In the genomic region with DNA sequence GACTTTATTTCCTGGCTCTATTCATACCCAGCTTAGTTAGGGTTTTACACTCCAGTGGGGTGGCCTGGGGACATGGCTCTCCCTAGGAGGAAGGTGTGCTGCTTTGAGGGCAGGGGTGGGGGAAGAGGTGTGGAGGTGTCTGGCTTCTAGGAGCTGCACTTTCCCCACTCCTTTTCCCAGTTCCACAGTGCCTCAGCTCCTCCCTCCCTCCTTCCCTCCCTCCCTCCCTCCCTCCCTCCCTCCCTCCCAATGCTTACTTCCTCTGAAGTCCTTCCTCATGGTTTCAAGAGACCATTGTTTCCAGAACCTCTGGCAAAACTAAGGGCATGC, we compare ENCODE assay signal across 13 mouse cellular contexts. TPM values are rescaled to one million over a fixed set of nuclear protein-coding genes. Genes with fewer than 3 reads are reported as not detected.
DNase-seq lines count a peak whose midpoint lies in the region; ATAC-seq lines count a peak whose summit lies in the region.
"Had no signal": no experiment of that assay in that cellular context is flagged by ENCODE, and none has a peak within 500 bp of the region (broad histone marks: within the 10 kb centered on the region; RNA-seq: fewer than 3 reads in every experiment).

No protein-coding gene starts in this region.

- no peaks in the 10 kb centered on the region for H3K9me3 ChIP-seq in hindbrain, embryonic 15.5 days
- H3K9me3 ChIP-seq in hindbrain, embryonic 14.5 days (ENCODE audit: control insufficient read depth, low read length): no peaks in the 10 kb centered on the region
- H3K9me3 ChIP-seq in intestine, embryonic 15.5 days: no peaks in the 10 kb centered on the region
- H3K9me3 ChIP-seq in limb, embryonic 10.5 days (replicated peaks): no peaks in the 10 kb centered on the region
- no peaks in the 10 kb centered on the region for H3K9me3 ChIP-seq in forebrain, embryonic 11.5 days (ENCODE audit: control insufficient read depth, low read length)
- H3K9me3 ChIP-seq: embryonic facial prominence, embryonic 13.5 days; liver, embryonic 15.5 days had no signal

- DNase-seq in hindbrain, embryonic 14.5 days (ENCODE audit: low spot score): no peak
- DNase-seq in ES-CJ7 (ENCODE audit: low read depth, low spot score): peak; percentile 38
- DNase-seq in limb, embryonic 10.5 days (ENCODE audit: low spot score): no peak
- DNase-seq in embryo, embryonic 9.5 days (ENCODE audit: extremely low spot score): no peak
- DNase-seq in forebrain, embryonic 11.5 days (ENCODE audit: low spot score): no peak
- no peak for DNase-seq in frontal cortex, postnatal 14 days (ENCODE audit: low spot score in 2 of 2)
- DNase-seq: cerebellum, adult 11-12 months; right cerebral cortex, postnatal 4 days had no signal

- H3K36me3 ChIP-seq in hindbrain, embryonic 15.5 days: peaks cover 22% of the 10 kb centered on the region
- H3K36me3 ChIP-seq in hindbrain, embryonic 14.5 days (replicated peaks; ENCODE audit: control insufficient read depth, insufficient read depth): peaks cover 56% of the 10 kb centered on the region
- peaks cover 17% of the 10 kb centered on the region for H3K36me3 ChIP-seq in intestine, embryonic 15.5 days
- H3K36me3 ChIP-seq in limb, embryonic 10.5 days: peaks cover 80% of the 10 kb centered on the region
- peaks cover 2% of the 10 kb centered on the region; the same call in 1 of the 2 replicates for H3K36me3 ChIP-seq in forebrain, embryonic 11.5 days (ENCODE audit: control insufficient read depth, insufficient read depth, low read length)

- no peak overlapping the region for H3K4me2 ChIP-seq in hindbrain, embryonic 15.5 days
- H3K4me2 ChIP-seq in hindbrain, embryonic 14.5 days (replicated peaks): no peak overlapping the region
- H3K4me2 ChIP-seq in intestine, embryonic 15.5 days (replicated peaks): no peak overlapping the region
- no peak overlapping the region for H3K4me2 ChIP-seq in forebrain, embryonic 11.5 days (ENCODE audit: low read depth, low read length, severe bottlenecking)
- H3K4me2 ChIP-seq: embryonic facial prominence, embryonic 13.5 days; heart, embryonic 11.5 days; liver, embryonic 15.5 days had no signal

- peaks cover 8% of the 10 kb centered on the region; the same call in 1 of the 2 replicates for H3K4me1 ChIP-seq in hindbrain, embryonic 15.5 days (replicated peaks)
- H3K4me1 ChIP-seq in hindbrain, embryonic 14.5 days (replicated peaks; ENCODE audit: control insufficient read depth, insufficient read depth, low read length): 0 out of 2 replicates have a peak, but pooled peaks cover 4% of the 10 kb centered on the region
- peaks cover 7% of the 10 kb centered on the region; the same call in 1 of the 2 replicates for H3K4me1 ChIP-seq in intestine, embryonic 15.5 days (replicated peaks)
- H3K4me1 ChIP-seq in limb, embryonic 10.5 days: peaks cover 20% of the 10 kb centered on the region
- H3K4me1 ChIP-seq in forebrain, embryonic 11.5 days (replicated peaks; ENCODE audit: control insufficient read depth, insufficient read depth, low read length): no peaks in the 10 kb centered on the region

- peak; percentile 33; the same call in 1 of the 2 replicates for ATAC-seq in hindbrain, embryonic 15.5 days (ENCODE audit: low FRiP score, low read depth)
- no peak for ATAC-seq in hindbrain, embryonic 14.5 days (ENCODE audit: low FRiP score)
- peak; percentile 86 for ATAC-seq in intestine, embryonic 15.5 days
- ATAC-seq in forebrain, embryonic 11.5 days (replicated peaks; ENCODE audit: low FRiP score): no peak

- H3K27me3 ChIP-seq in hindbrain, embryonic 15.5 days: no peaks in the 10 kb centered on the region
- no peaks in the 10 kb centered on the region for H3K27me3 ChIP-seq in hindbrain, embryonic 14.5 days (ENCODE audit: control insufficient read depth, insufficient read depth, low read length)
- H3K27me3 ChIP-seq in intestine, embryonic 15.5 days (replicated peaks): no peaks in the 10 kb centered on the region
- no peaks in the 10 kb centered on the region for H3K27me3 ChIP-seq in limb, embryonic 10.5 days (ENCODE audit: low read depth, poor library complexity, severe bottlenecking)
- H3K27me3 ChIP-seq in forebrain, embryonic 11.5 days (ENCODE audit: control insufficient read depth, insufficient read depth, low read length): no peaks in the 10 kb centered on the region
- H3K27me3 ChIP-seq: embryonic facial prominence, embryonic 13.5 days; liver, embryonic 15.5 days had no signal

- no peak overlapping the region for H3K9ac ChIP-seq in hindbrain, embryonic 15.5 days
- no peak overlapping the region for H3K9ac ChIP-seq in hindbrain, embryonic 14.5 days
- no peak overlapping the region for H3K9ac ChIP-seq in intestine, embryonic 15.5 days
- H3K9ac ChIP-seq in forebrain, embryonic 11.5 days (ENCODE audit: low read length): no peak overlapping the region
- H3K9ac ChIP-seq: embryonic facial prominence, embryonic 13.5 days; liver, embryonic 15.5 days had no signal

- H3K27ac ChIP-seq in hindbrain, embryonic 15.5 days (replicated peaks): no peak overlapping the region
- no peak overlapping the region for H3K27ac ChIP-seq in hindbrain, embryonic 14.5 days
- 0 out of 2 replicates have a peak overlapping the region, but pooled peaks have one; percentile 23 for H3K27ac ChIP-seq in intestine, embryonic 15.5 days
- 0 out of 2 replicates have a peak overlapping the region, but pooled peaks have one; percentile 31 for H3K27ac ChIP-seq in limb, embryonic 10.5 days
- no peak overlapping the region for H3K27ac ChIP-seq in forebrain, embryonic 11.5 days (ENCODE audit: low read depth, low read length)
- H3K27ac ChIP-seq: liver, embryonic 15.5 days had no signal

- H3K4me3 ChIP-seq in hindbrain, embryonic 15.5 days: no peak overlapping the region
- no peak overlapping the region for H3K4me3 ChIP-seq in hindbrain, embryonic 14.5 days (replicated peaks; ENCODE audit: low read length)
- no peak overlapping the region for H3K4me3 ChIP-seq in intestine, embryonic 15.5 days (replicated peaks)
- H3K4me3 ChIP-seq in limb, embryonic 10.5 days: no peak overlapping the region
- no peak overlapping the region for H3K4me3 ChIP-seq in forebrain, embryonic 11.5 days (ENCODE audit: low read depth, low read length)
- H3K4me3 ChIP-seq: embryonic facial prominence, embryonic 13.5 days; liver, embryonic 15.5 days had no signal

RNA-seq across cellular contexts. Expression of gene Nxnl2, which starts 33.2 kb away (rescaled TPM):
- 3.4 and 4.0 TPM in 2 replicates for polyA plus RNA-seq in hindbrain, embryonic 15.5 days (2015; fragmentation: Nextera tagmentation; extraction: Ambion mirVana)
- 3.0 and 3.3 TPM in 2 replicates for polyA plus RNA-seq in hindbrain, embryonic 14.5 days (2014; fragmentation: Nextera tagmentation; extraction: Ambion mirVana)
- 2.1 and 2.3 TPM in 2 replicates for polyA plus RNA-seq in intestine, embryonic 15.5 days (2015; fragmentation: Nextera tagmentation; extraction: Ambion mirVana)
- polyA plus RNA-seq in limb, embryonic 10.5 days (2016; fragmentation: Nextera tagmentation; extraction: Ambion mirVana): 0.75 and 2.0 TPM in 2 replicates
- 0.72 and 0.83 TPM in 2 replicates for polyA plus RNA-seq in forebrain, embryonic 11.5 days (2014; fragmentation: Nextera tagmentation; extraction: Ambion mirVana)

RNA-seq across cellular contexts. Expression of gene Spin1, which starts 37.0 kb away (rescaled TPM):
- 146 and 150 TPM in 2 replicates for polyA plus RNA-seq in hindbrain, embryonic 15.5 days (2015; fragmentation: Nextera tagmentation; extraction: Ambion mirVana)
- 172 and 194 TPM in 2 replicates for polyA plus RNA-seq in hindbrain, embryonic 14.5 days (2014; fragmentation: Nextera tagmentation; extraction: Ambion mirVana)
- polyA plus RNA-seq in intestine, embryonic 15.5 days (2015; fragmentation: Nextera tagmentation; extraction: Ambion mirVana): 65.1 and 68.3 TPM in 2 replicates
- 91.7 and 127 TPM in 2 replicates for polyA plus RNA-seq in limb, embryonic 10.5 days (2016; fragmentation: Nextera tagmentation; extraction: Ambion mirVana)
- polyA plus RNA-seq in forebrain, embryonic 11.5 days (2014; fragmentation: Nextera tagmentation; extraction: Ambion mirVana): 110 and 111 TPM in 2 replicates

Comparison
In these comparisons a context has a peak if more than half of its experiments do, and no peak if none do; other contexts are left out.
1. ATAC-seq: peak in hindbrain, embryonic 15.5 days (single experiment) and intestine, embryonic 15.5 days (single experiment); none in hindbrain, embryonic 14.5 days (single experiment) and forebrain, embryonic 11.5 days (single experiment).
2. H3K27ac ChIP-seq: peak in intestine, embryonic 15.5 days (single experiment) and limb, embryonic 10.5 days (single experiment); none in hindbrain, embryonic 15.5 days (single experiment), hindbrain, embryonic 14.5 days (single experiment) and forebrain, embryonic 11.5 days (single experiment).